Mouse (Mus musculus): ENCODE data around the gene Fopnl.

Gene Fopnl

DNA sequence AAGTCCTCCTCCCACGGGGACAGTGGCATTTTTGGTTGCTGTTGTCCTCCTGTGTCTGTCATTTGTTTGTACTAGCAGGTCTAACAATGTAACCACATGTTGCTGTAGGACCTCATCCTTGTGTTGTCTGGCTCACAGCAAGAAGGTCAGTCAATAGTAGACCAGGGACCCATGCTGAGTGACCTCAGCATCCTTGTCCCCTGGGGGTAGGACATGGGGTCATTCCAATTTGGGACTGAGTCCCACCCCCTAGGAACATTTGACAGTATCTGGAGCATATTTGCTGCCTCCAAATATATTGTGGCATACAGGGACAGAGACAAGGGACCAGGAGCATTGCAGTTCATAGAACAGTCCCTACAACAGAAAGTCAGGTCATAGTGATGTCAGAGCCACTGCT is 67.3 kb downstream of the Fopnl start:
- no peak overlapping the region for H3K4me3 ChIP-seq (replicated peaks; ENCODE audit: low read length)
- H3K4me1 ChIP-seq (replicated peaks; ENCODE audit: low read depth, low read length): 0 out of 2 replicates have a peak, but pooled peaks cover 2% of the 10 kb centered on the region
- no peaks in the 10 kb centered on the region for H3K9me3 ChIP-seq (ENCODE audit: low read length)
- no peaks in the 10 kb centered on the region for H3K36me3 ChIP-seq (ENCODE audit: insufficient read depth, low read length)
- TF ChIP-seq POU5F1 (IDR thresholded peaks at IDR 0.05; ENCODE audit: borderline replicate concordance, low read length): no peak
- no peak for TF ChIP-seq NANOG (IDR thresholded peaks at IDR 0.05; ENCODE audit: borderline replicate concordance, low read length)
- no peak for TF ChIP-seq CTCF (conservative IDR thresholded peaks at IDR 0.05; ENCODE audit: low read length)
- H3K27me3 ChIP-seq (ENCODE audit: insufficient read depth, low read length): no peaks in the 10 kb centered on the region; the same call in 1 of the 2 replicates
